Mouse (Mus musculus) heart, embryonic 15.5 days (tissue): Measurements from ENCODE around the gene Nxpe5. TPM values are rescaled to one million over a fixed set of nuclear protein-coding genes. Genes with fewer than 3 reads are reported as not detected.

Experiments
- ATAC-seq: fragments of 200-750 bp; cut with Nextera tagmentation; replicated peaks from 2 replicates; pipeline ENCODE4 v1.8.0; 2017; ENCODE audit warnings: low read depth, moderate TSS enrichment; ENCODE audit not compliant: insufficient number of reproducible peaks, insufficient read depth, low FRiP score
- H3K27ac ChIP-seq: fragments of 300-500 bp; sonication (generic); 2 replicates; pipeline ENCODE4 v1.5.1; 2015; ENCODE audit warnings: mild to moderate bottlenecking, inconsistent platforms
- H3K27me3 ChIP-seq: fragments of 300-500 bp; sonication (generic); 2 replicates; pipeline ENCODE4 v1.6.1; 2015; ENCODE audit warnings: inconsistent platforms
- H3K36me3 ChIP-seq: fragments of 300-500 bp; sonication (generic); 2 replicates; pipeline ENCODE4 v1.6.1; 2015; ENCODE audit warnings: mild to moderate bottlenecking, inconsistent platforms
- H3K4me1 ChIP-seq: fragments of 300-500 bp; sonication (generic); replicated peaks from 2 replicates; pipeline ENCODE4 v1.6.1; 2015; ENCODE audit warnings: inconsistent platforms
- H3K4me2 ChIP-seq: fragments of 300-500 bp; sonication (generic); 2 replicates; pipeline ENCODE4 v1.6.1; 2015; ENCODE audit warnings: inconsistent platforms, mild to moderate bottlenecking, moderate library complexity
- H3K4me3 ChIP-seq: fragments of 300-500 bp; sonication (generic); 2 replicates; pipeline ENCODE4 v1.5.1; 2015; ENCODE audit warnings: mild to moderate bottlenecking, inconsistent platforms
- H3K9ac ChIP-seq: fragments of 300-500 bp; sonication (generic); 2 replicates; pipeline ENCODE4 v1.6.1; 2015; ENCODE audit warnings: mild to moderate bottlenecking, inconsistent platforms
- H3K9me3 ChIP-seq: fragments of 300-500 bp; sonication (generic); replicated peaks from 2 replicates; pipeline ENCODE4 v1.6.1; 2016; ENCODE audit warnings: inconsistent platforms
- WGBS: fragments of 180-500 bp; shearing (Covaris S2); methylation state at CpG from one replicate; pipeline ENCODE4 v1.1.7; 2015; ENCODE audit warnings: mixed read lengths; 5-methylcytosine and 5-hydroxymethylcytosine counted together
- polyA plus RNA-seq: library from polyadenylated mRNA; unstranded; fragments of >200 nt; fragmentation: Nextera tagmentation; extraction: Ambion mirVana; gene quantifications from 2 replicates; pipeline ENCODE4 v1.2.1, GENCODE M21; 2015

Gene Nxpe5
- polyA plus RNA-seq, 1 experiment from 2014 or later: not detected

GRCm38 (mm10) chr5:138255353-138256093 lies 29.8 kb downstream of the Nxpe5 start, which contains the start of gene Lamtor4:
Gene Lamtor4, plus strand, starts transcription at chr5:138255482.
- Histone ChIP-seq H3K4me3 (peak within 1 kb of the TSS; percentile 77), H3K36me3 (peaks cover 21% of the 10 kb centered on the region), H3K9ac (peak within 1 kb of the TSS; percentile 65), H3K27me3 (no peaks in the 10 kb centered on the region), H3K4me1 (peaks cover 36% of the 10 kb centered on the region), H3K27ac (peak within 1 kb of the TSS; percentile 86), H3K4me2 (peak within 1 kb of the TSS; percentile 86), H3K9me3 (no peaks in the 10 kb centered on the region)
- under 1% methylated on average over 38 of the region's 38 CpGs for WGBS
- ATAC-seq: peak; percentile 99

DNA sequence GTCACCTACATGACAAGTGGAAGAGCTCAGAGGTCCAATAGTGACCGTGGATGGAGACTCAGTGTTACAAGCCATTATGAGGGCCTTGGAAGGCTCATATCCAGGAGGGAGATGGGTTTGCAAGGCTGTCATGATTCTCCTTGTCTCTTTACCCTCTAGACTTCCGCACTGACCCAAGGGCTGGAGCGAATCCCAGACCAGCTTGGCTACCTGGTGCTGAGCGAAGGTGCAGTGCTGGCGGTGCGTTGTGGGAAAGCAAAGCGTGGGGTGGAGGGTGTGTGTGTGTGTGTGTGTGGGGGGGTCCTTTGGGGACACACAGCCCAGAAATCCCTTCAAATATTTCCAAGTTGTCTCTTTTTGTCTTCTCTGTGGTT lies 30.4 kb downstream of the Nxpe5 start:
- Histone ChIP-seq H3K4me1 (peaks cover 38% of the 10 kb centered on the region), H3K36me3 (peaks cover 26% of the 10 kb centered on the region), H3K9ac (peak overlapping the region; percentile 65), H3K4me2 (peak overlapping the region; percentile 86), H3K9me3 (no peaks in the 10 kb centered on the region), H3K27ac (peak overlapping the region; percentile 86), H3K27me3 (no peaks in the 10 kb centered on the region), H3K4me3 (peak overlapping the region; percentile 77)
- ATAC-seq: peak; percentile 4; the same call in 1 of the 2 replicates
- 9% methylated on average over 7 of the region's 7 CpGs for WGBS

GRCm38 (mm10) chr5:138256966-138257584 lies 31.4 kb downstream of the Nxpe5 start:
- Histone ChIP-seq H3K4me1 (peaks cover 41% of the 10 kb centered on the region), H3K27me3 (no peaks in the 10 kb centered on the region), H3K9me3 (no peaks in the 10 kb centered on the region), H3K9ac (no peak overlapping the region), H3K27ac (no peak overlapping the region), H3K4me2 (no peak overlapping the region), H3K36me3 (peaks cover 26% of the 10 kb centered on the region), H3K4me3 (no peak overlapping the region)
- no peak for ATAC-seq
- 75% methylated on average over 10 of the region's 10 CpGs for WGBS

DNA sequence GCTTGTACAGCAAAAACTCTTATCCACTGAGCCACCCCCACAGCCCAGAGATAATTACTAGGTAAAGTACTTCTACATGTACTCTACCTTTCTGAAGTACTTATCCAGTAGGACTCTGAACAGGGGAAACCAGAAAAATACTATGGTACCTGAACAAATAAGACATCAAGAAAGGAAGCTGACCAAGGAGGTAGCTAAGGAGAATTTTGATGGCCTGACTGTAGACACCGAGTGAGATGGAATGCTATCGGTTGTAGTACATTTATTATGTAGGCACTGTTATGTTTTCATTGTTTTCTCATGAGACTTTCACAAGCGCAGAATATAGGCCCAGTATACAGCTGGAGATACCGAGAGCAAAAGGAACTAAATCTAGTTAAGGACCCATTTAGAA lies 31.9 kb downstream of the Nxpe5 start:
- Histone ChIP-seq H3K27ac (no peak overlapping the region), H3K9me3 (no peaks in the 10 kb centered on the region), H3K4me3 (no peak overlapping the region), H3K36me3 (peaks cover 26% of the 10 kb centered on the region), H3K4me1 (peaks cover 46% of the 10 kb centered on the region), H3K4me2 (no peak overlapping the region), H3K9ac (no peak overlapping the region), H3K27me3 (no peaks in the 10 kb centered on the region)
- WGBS: 92% methylated on average over 4 of the region's 4 CpGs
- no peak for ATAC-seq

GRCm38 (mm10) chr5:138258078-138258477 lies 32.4 kb downstream of the Nxpe5 start:
- no peak overlapping the region for H3K4me3 ChIP-seq
- H3K27ac ChIP-seq: no peak overlapping the region
- no peaks in the 10 kb centered on the region for H3K27me3 ChIP-seq
- no peaks in the 10 kb centered on the region for H3K9me3 ChIP-seq
- WGBS: 83% methylated on average over 3 of the region's 3 CpGs
- ATAC-seq: no peak
- peaks cover 26% of the 10 kb centered on the region for H3K36me3 ChIP-seq
- peaks cover 51% of the 10 kb centered on the region for H3K4me1 ChIP-seq
- H3K9ac ChIP-seq: no peak overlapping the region
- no peak overlapping the region for H3K4me2 ChIP-seq

- Histone ChIP-seq H3K27ac (no peak overlapping the region), H3K27me3 (no peaks in the 10 kb centered on the region), H3K4me1 (peaks cover 53% of the 10 kb centered on the region), H3K9ac (no peak overlapping the region), H3K36me3 (peaks cover 26% of the 10 kb centered on the region), H3K9me3 (no peaks in the 10 kb centered on the region), H3K4me3 (no peak overlapping the region), H3K4me2 (no peak overlapping the region)
- no peak for ATAC-seq
- 57% methylated on average over 6 of the region's 6 CpGs for WGBS
These were observed 32.8 kb downstream of the Nxpe5 start for GRCm38 (mm10) chr5:138258542-138258941.

- Histone ChIP-seq H3K4me1 (peaks cover 53% of the 10 kb centered on the region), H3K27ac (no peak overlapping the region), H3K36me3 (peaks cover 26% of the 10 kb centered on the region), H3K4me2 (no peak overlapping the region), H3K9me3 (no peaks in the 10 kb centered on the region), H3K9ac (no peak overlapping the region), H3K4me3 (no peak overlapping the region), H3K27me3 (no peaks in the 10 kb centered on the region)
- ATAC-seq: no peak
- 44% methylated on average over 7 of the region's 7 CpGs for WGBS
These were observed 33.3 kb downstream of the Nxpe5 start for GRCm38 (mm10) chr5:138258993-138259392.

DNA sequence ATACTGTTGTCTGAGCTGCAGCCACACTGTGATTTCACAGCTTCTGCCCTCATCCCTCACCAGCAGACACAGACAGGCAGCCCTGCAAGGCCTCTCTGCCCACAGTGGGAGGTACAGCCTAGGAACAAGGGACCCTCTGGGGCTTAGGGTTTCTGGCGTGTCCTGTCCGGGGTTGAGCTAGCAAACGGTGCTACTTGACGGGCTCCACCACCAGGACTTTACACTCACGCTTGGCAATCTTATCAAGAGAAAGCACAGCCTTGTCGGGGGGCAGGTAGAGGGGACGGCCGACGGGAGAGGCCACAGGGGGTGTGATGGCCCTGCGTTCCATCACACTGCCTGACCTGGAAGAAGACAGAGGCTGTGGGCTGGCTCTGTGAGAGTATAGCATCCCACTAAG lies 34.4 kb downstream of the Nxpe5 start:
- no peak overlapping the region for H3K9ac ChIP-seq
- WGBS: 40% methylated on average over 10 of the region's 10 CpGs
- no peak for ATAC-seq
- H3K4me2 ChIP-seq: no peak overlapping the region
- no peak overlapping the region for H3K4me3 ChIP-seq
- no peaks in the 10 kb centered on the region for H3K27me3 ChIP-seq
- peaks cover 26% of the 10 kb centered on the region for H3K36me3 ChIP-seq
- H3K4me1 ChIP-seq: peaks cover 55% of the 10 kb centered on the region
- H3K27ac ChIP-seq: no peak overlapping the region
- H3K9me3 ChIP-seq: no peaks in the 10 kb centered on the region

DNA sequence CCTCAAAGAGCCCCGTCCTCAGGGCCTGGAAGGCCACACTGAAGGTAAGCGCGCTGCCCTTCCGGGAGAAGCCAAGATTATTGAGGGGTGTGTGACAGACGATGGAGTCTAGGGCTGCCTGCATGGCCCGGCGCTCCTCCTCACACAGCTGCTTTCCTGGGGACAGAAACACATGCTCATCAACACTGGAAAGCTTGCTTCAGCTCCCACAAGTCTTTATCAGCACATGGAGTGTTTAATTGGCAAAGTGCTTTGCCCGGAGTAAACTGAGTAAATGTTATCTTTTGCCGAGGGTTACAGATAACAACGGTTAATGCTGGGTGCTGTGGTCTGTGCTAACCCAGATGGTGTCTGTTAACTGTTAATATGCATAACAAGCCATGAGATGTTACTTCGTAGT lies 35.1 kb downstream of the Nxpe5 start:
- Histone ChIP-seq H3K36me3 (peaks cover 29% of the 10 kb centered on the region), H3K4me3 (no peak overlapping the region), H3K4me1 (peaks cover 54% of the 10 kb centered on the region), H3K9me3 (no peaks in the 10 kb centered on the region), H3K9ac (no peak overlapping the region), H3K4me2 (no peak overlapping the region), H3K27ac (no peak overlapping the region), H3K27me3 (no peaks in the 10 kb centered on the region)
- 54% methylated on average over 11 of the region's 11 CpGs for WGBS
- no peak for ATAC-seq

GRCm38 (mm10) chr5:138262001-138262400 lies 36.3 kb downstream of the Nxpe5 start:
- no peak for ATAC-seq
- Histone ChIP-seq H3K27ac (no peak overlapping the region), H3K27me3 (no peaks in the 10 kb centered on the region), H3K4me3 (no peak overlapping the region), H3K9me3 (no peaks in the 10 kb centered on the region), H3K36me3 (peaks cover 29% of the 10 kb centered on the region), H3K4me1 (peaks cover 49% of the 10 kb centered on the region), H3K9ac (no peak overlapping the region), H3K4me2 (peak overlapping the region; percentile 93)
- 69% methylated on average over 4 of the region's 4 CpGs for WGBS

DNA sequence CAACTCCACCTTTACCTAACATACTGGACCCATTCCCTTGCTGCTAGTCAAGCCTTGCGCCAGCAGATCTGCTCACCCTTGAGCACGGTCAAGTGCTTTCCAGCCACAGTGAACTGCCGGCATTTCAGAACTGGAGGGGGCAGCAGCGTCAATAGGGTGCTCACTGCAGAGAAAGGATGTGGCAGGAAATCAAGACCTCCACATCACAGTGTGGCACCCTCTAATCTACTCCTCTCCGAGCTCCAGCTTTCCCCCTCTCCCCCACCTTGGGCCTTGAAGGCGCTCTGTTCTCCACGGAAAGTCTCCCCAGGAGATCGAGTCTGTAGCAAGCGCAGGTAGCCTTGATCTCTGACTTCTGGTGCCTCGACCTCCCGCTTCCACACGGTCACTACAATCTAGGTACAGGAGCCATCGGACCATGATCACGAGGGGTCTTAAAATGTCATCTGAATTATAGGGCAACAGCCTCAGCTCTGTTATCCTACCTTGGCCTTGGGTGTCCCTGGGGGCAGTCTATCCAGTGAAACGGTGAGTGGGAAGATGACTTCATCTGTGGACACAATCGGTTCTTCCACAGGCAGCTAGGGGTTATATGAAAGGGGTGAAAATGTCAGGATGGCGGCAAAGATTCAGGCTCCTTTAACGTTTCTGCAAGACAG lies 37.0 kb downstream of the Nxpe5 start:
- Histone ChIP-seq H3K27ac (0 out of 2 replicates have a peak overlapping the region, but pooled peaks have one; percentile 74), H3K4me2 (peak overlapping the region; percentile 93), H3K27me3 (no peaks in the 10 kb centered on the region), H3K4me3 (peak overlapping the region; percentile 68), H3K9me3 (no peaks in the 10 kb centered on the region), H3K4me1 (peaks cover 46% of the 10 kb centered on the region), H3K36me3 (peaks cover 29% of the 10 kb centered on the region), H3K9ac (peak overlapping the region; percentile 90; the same call in 1 of the 2 replicates)
- ATAC-seq: no peak
- WGBS: 54% methylated on average over 18 of the region's 18 CpGs
